Mouse (Mus musculus) left cerebral cortex, postnatal 4 days (tissue): ENCODE results near the gene Gm42715. TPM values are rescaled to one million over a fixed set of nuclear protein-coding genes. Genes with fewer than 3 reads are reported as not detected.

Experiments used
- DNase-seq: peaks from one replicate; pipeline ENCODE4 v3.0.0-alpha.2; 2022
- intact Hi-C: fragments of 180-260 bp; cut with DNase I; formaldehyde crosslinking; loops from one replicate; pipeline ENCODE4 v1.15.1; 2025
- total RNA-seq, 2 experiments: library from RNA; stranded (reverse); gene quantifications; 2 replicates each; pipeline ENCODE4 v1.2.3; 2021

Gene Gm42715
- total RNA-seq, 2 experiments from 2014 or later, result 14.5 to 14.6 TPM

DNA sequence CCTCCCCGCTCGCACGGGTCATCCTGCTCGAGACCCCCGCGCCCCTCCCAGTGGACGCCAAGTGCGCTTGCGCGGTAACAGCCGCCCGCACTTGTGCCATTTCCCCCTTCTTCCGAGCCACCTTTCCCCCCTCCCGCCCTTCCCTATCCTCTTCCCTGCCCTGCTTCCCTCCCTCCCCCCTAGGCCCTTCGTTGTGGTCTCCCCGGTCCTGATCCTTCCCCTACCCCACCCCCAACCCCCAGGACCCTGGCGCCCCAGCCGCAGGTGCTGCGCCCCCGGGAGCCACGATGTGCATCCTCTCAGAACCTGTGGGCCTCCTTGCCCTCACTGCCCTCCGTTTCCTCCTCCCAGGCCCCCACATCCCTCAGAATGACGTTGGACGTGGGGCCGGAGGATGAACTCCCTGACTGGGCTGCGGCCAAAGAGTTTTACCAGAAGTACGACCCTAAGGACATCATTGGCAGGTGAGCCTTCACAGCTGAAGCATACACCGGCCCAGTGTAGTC lies 54.2 kb downstream of the Gm42715 start:
- intact Hi-C loops, result no loop called here
- DNase-seq, result peak; percentile 25

DNA sequence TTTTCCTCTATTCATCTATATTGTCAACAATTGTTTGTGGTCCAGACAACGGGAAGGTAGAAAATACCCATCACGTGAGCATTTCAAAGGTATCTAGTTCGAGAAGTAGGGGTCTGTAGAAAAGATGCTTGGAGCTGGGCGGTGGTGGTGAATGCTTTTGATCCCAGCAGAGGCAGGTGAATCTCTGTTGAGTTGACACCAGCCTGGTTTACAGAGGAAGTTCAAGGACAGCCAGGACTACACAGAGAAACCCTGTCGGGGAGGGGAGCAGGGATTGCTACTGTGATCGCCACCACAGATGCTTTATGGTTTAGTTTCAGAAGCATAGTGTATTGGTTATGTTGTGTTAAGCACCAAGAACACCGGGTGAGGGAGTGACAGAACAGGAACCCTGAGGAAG lies 54.7 kb downstream of the Gm42715 start:
- DNase-seq, result no peak
- intact Hi-C loops, result no loop called here

DNA sequence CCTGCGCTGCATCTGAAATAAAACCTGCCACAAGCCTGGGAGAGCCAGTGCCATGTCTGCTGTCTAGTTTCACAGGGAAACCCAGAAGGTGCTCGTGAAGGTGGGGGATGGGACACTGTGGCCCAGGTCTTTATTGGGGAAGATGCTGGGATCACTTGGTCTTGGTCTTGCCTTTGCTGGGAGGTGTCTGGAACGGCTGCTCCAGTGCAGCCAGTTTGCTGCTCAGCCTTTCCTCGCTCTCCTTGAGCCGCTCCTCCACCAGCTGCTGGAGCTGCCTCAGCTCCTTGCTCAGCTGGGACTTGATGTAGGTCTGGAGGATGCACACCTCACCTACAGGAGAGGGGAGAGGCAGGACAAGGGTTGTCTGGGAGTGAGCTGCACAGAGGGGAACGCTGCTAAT lies 63.9 kb downstream of the Gm42715 start:
- intact Hi-C loops, result no loop called here
- no peak for DNase-seq

DNA sequence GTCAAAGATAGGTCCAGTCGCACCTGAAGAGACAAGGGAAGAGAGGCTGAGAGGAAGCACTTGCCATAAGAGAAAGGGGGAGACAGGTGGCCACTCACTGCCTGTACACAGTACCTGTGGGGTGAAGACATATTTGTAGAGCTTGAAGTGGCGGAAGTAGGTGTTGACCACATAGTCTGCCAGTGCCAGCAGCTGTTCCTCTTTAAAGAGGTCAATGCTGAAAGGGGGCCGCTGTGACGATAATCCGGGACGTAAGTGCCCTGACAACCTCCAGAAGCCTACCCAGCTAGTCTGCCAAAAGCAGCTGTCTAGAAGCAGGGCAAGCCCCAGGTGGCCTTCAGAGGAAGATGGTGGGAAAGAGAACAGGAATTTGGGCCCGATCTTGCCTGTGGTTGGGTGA lies 65.6 kb downstream of the Gm42715 start:
- intact Hi-C loops, result no loop called here
- no peak for DNase-seq

DNA sequence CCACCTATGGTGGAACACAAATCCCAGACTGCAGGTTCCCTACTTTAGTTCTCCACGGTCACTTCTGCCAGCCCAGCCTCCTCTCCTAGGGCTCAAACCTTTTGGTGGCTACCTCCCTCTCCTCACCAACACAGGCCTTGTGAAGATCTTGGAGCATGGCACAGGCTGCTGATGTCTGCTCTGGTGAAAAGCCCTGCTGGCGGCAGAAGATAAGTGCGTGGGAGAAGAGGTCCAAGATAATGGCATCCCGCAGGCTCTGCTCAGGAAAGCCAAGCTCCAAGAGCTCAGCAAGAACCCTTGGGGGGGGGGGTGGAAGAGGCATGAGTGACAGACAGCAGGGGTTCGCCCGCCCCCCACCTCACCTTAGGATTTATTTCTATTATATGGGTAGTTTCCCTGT lies 66.8 kb downstream of the Gm42715 start:
- DNase-seq, result no peak
- intact Hi-C loops, result no loop called here

DNA sequence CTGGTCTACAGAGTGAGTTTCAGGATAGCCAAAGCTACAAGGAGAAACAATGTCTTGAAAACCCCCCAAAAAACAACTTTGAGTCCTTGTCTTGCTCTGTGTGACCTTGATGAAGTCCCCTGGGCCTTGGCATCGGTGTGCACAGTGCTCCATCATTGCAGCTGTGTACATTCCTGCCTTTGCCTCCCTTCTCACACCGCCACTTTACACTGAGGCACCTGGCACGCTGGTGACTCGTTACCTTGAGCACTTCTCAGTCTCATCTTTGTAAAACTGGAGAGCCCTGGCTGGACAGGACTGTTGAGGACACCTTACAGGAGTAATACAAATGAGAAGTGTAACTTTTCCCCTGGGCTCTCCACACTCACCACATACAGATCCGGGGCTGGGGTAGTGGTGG lies 67.8 kb downstream of the Gm42715 start:
- intact Hi-C loops, result no loop called here
- no peak for DNase-seq

DNA sequence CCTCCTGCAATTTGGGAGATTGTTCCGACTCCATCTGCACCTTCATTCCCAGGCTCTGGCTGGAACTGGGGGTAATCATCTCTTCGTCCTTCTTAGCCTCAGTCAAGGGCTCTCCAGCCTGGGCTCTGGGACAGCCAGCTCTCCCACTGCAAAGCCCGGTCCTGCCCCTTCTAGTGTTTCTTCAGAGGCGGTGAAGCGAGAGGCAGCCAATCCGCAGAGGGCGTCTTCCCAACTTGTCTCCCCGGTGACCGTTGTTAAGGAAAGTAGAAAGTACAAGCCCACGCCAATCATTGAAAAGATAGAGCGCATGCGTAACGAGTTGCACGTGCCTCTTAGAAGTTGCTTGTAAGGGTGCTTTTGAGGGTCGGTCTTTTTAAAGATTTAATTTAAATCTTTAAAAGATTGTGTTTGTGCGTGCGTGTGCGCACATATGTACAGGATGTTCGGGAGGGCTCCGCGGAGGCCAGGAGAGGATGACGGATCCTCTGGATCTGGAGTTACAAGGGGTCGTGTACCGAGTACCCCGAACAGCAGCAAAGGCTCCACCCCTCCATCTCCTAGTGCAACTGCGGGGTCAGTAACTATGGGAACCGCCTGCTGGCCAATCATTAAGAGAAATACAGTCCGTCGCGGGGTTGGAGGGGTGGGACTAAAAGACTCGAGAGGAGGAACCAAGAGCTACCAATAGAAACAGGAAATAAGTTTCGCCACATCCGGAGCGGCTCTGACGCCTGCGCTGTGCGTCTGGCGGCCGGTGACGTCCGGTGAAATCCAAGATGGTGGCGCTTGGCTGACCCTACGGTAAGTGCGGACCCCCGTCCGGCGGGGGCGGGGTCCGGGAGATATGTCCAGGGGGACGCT lies 68.9 kb downstream of the Gm42715 start, which contains the start of the genes Ccdc189 and Rnf40:
Gene Ccdc189, minus strand, starts transcription at position 585 of the 861 bp plus-strand sequence.
Gene Rnf40, plus strand, starts transcription at position 757 of the 861 bp plus-strand sequence.
- peak; percentile 95 for DNase-seq
- intact Hi-C loops, result no loop called here

GRCm38 (mm10) chr7:127588901-127589300 lies 69.5 kb downstream of the Gm42715 start:
- intact Hi-C loops, result no loop called here
- DNase-seq, result no peak

DNA sequence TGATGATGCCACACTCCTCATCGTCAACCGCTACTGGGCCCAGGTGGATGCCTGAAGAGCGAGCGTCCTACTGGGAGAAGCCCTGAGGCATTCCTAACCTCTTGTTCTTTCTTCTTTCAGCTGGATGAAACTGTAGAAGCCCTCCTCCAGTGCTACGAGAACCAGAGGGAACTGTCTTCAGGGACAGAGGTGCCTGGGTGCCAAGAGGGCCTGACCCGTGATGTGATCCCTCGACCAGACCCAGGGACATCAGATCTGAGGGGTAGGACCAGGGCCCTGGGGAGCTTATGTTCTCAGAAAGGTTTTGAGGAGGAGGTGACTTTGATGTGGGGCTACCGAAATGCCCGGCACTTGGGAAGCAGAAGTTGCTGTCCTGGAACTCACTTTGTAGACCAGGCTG lies 70.3 kb downstream of the Gm42715 start:
- DNase-seq, result no peak
- intact Hi-C loops, result no loop called here

GRCm38 (mm10) chr7:127591108-127591507 lies 71.7 kb downstream of the Gm42715 start:
- no peak for DNase-seq
- intact Hi-C loops, result no loop called here

- intact Hi-C loops, result no loop called here
Observed at GRCm38 (mm10) chr7:127592575-127592974, 73.2 kb downstream of the Gm42715 start.

GRCm38 (mm10) chr7:127596747-127597146 lies 77.4 kb downstream of the Gm42715 start:
- intact Hi-C loops, result no loop called here
- no peak for DNase-seq

More at GRCm38 (mm10) chr7:127592575-127592974, 73.2 kb downstream of the Gm42715 start:
- DNase-seq, result no peak

DNA sequence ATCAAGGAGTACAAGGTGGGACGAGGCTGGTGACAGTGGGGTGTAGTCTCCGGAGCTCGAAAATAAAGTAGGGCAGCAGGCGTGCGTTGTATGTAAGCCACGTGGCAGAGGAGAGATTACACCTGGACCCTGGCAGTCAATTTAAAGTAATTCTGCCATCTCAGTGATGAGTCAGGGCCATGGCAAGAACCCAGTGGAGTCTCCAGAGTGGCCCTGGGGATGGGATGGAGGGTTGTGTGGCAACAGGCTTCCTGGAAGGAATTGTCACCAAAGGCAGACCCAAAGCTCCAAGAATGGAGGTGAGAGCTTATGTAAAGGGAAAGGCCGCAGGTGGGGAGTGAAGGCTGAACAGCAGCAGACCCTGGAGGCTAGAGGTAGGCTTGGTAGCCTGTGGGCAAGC lies 81.2 kb downstream of the Gm42715 start:
- intact Hi-C loops, result no loop called here
- DNase-seq, result no peak

- intact Hi-C loops, result no loop called here
- no peak for DNase-seq
Observed at GRCm38 (mm10) chr7:127601735-127602134, 82.4 kb downstream of the Gm42715 start.

DNA sequence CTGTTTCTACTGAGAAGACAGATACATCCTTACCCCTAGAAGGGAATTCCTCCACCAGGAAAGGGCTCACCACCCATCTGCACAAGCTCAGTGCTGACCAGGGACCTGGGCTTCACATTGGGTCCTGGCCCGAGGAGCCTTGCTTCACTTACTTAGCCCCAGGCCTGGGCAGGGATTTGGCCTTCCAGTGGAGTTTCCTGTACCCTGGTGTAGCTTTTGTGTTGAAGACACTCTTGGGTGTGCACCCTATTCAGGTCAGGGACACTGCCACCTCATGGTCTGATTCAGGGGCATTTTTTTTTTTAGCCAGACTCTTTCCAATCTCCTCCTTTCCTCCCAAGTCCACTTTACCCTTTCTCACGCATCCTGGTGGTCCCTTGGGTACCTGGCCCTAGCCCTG lies 83.5 kb downstream of the Gm42715 start:
- DNase-seq, result no peak
- intact Hi-C loops, result no loop called here

GRCm38 (mm10) chr7:127604256-127604655 lies 84.9 kb downstream of the Gm42715 start:
- intact Hi-C loops, result no loop called here
- DNase-seq, result no peak

DNA sequence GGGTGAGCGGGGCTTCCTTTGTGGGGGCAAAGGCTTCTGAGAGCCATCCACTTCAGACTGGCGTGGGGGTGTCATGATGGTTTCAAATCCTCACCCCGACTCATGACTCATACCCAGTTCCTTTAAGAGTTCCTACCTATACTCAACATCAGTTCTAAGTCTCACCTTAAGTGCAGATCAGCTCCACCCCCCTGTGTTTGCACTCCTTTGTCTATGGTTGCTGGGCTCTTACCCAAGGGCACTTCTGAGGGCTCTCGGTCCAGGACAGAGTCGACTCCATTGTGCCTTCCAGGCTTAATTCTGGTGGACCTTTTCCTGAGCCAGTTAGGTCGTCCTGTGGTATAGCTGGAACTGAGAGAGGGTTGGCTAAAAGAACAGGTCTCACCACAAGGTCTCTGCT lies 87.8 kb downstream of the Gm42715 start:
- DNase-seq, result no peak
- intact Hi-C loops, result no loop called here

DNA sequence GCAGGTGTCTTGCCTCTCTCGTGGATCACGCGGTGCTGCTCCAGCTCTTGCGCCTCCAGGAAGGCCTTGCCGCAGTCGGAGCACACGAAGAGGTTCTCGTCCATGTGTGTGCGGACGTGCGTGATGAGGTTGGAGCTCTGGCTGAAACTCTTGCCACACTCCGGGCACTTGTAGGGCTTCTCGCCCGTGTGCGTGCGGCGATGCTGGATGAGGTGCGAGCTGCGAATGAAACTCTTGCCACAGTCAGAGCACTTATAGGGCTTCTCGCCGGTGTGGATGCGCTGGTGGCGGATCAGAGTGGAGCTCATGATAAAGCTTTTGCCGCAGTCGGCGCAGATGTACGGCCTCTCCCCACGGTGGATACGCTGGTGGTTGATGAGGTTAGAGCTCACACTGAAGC lies 91.6 kb downstream of the Gm42715 start:
- intact Hi-C loops, result no loop called here
- DNase-seq, result no peak

GRCm38 (mm10) chr7:127611561-127611960 lies 92.2 kb downstream of the Gm42715 start:
- DNase-seq, result no peak
- intact Hi-C loops, result no loop called here

- no peak for DNase-seq
- intact Hi-C loops, result no loop called here
Observed at GRCm38 (mm10) chr7:127613501-127613900, 94.1 kb downstream of the Gm42715 start.

DNA sequence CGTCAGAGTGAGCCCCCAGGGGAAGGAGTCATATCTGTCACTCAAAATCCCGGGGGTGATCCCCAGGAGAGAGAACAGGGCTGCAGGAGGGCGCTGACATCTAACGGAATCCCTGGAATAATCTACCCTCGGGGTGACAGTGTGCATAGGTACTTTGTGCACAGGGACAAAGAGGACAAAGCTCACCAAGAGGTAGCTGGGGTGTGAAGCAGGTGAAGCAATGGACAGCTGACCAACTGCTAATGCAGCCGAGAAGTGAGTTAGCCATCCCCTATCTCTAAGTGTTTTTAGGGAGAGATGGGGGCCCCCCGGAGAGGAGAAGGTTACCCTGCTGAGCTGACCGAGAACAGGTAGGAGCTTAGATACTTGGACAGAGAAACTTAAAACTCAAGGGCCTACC lies 94.7 kb downstream of the Gm42715 start:
- intact Hi-C loops, result no loop called here
- DNase-seq, result no peak

DNA sequence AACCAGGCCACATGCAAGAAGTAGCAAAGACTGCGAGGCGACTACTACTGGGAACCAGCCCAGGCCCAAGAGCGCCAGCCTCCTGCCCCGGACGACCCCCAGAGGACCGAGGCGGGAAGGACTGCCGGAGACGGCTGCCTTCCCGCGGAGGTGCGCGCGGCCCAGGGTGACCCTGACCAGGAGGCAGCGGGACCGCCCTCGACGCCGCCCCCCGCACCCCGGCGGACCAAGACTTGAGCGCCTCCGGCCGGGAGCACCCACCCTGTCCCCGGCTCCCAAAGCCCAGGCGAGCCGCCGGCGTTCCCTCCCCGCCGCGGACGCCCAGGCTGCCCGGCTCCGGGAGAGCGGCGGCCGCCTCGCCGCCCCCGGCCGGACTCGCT lies 95.1 kb downstream of the Gm42715 start:
- peak; percentile 28 for DNase-seq
- intact Hi-C loops, result no loop called here
